Mouse (Mus musculus): ENCODE measurements around the gene Slc1a5.

The Slc1a5 gene

DNA sequence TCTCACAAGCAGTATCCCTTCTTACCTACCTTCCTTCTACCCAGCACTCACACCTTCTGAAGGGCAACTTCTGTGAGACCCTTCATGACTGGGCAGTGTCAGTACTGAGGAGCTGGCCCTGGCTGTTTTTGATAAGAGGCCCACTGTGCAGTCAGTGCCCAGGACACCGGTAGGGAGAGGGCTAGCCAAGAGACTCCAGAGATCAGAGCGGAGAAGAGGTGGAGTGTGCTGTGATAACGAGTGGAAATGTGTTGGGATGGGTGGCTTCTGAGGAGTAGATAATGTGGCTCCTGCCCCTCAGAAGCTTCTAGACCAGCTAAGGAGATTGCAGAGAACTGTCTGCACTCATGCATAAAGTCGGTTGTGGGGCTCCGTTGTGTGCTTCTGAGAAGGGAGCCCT is 38.7 kb downstream of the Slc1a5 start:
- no peak for DNase-seq (ENCODE audit: inconsistent ontology term)

DNA sequence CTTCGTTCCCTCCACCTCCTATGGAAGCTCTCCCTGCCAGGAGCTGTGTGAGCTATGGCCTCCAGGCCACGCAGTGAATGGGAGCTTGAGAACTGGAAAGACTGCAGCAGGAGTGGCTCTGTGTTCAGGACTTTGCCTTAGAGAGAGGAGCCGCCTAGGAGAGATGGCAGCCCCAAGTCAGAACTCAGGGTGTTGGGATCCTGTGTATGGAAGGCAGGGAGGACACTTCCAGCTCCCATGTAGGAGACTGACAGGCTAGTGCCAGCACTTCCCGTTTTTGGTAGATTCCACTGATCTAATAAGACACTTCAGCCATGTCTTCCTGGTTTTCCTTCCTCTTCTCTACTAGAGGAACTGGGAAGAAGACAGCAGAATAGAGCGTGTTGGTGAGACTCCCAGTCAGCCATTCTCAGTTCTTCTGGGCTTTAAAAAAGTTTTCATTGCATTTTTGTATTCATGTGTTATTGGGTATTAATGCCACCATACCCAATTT is 39.2 kb downstream of the Slc1a5 start:
- DNase-seq (ENCODE audit: inconsistent ontology term), result no peak

DNA sequence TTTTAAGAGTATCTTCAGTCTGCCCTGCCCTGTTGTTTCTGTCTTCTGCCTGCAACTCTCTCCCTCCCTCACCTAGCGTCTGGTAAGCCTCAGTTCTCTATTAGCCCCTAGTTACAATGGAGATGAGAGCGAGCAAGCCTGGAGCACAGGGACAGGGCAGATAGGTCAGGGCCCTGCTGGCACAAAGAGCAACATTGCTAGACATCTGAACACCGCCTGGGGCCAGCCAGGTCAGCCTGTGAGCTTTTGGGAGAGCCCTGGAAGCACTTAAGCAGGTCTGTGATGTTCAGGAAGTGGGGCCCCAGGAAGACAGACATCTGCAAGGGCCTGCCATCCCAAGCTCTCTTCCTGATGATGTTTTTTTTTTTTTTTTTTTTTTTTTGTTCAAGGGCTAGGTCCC is 40.0 kb downstream of the Slc1a5 start:
- no peak for DNase-seq (ENCODE audit: inconsistent ontology term)

DNA sequence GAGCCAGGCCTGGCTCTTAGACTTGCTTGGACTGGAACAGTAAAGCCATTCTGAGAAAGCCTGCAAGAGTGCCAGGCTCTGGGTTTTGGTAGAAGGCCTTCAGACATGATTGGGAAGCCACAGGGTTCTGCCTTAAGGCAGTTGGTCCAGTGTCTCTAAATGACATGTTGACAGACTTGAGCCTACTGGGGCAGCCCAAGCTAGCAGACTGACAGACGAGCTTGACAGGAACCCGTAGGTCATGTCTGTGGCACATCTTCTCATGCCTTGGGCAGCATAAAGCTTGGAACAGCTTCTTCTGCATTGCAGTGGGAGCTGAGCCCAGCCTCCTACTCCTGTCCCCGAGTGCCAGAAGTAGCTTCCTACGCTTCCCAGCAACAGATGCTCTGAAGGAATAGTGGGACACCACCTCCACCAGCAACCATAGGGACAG is 40.5 kb downstream of the Slc1a5 start:
- no peak for DNase-seq (ENCODE audit: inconsistent ontology term)

DNA sequence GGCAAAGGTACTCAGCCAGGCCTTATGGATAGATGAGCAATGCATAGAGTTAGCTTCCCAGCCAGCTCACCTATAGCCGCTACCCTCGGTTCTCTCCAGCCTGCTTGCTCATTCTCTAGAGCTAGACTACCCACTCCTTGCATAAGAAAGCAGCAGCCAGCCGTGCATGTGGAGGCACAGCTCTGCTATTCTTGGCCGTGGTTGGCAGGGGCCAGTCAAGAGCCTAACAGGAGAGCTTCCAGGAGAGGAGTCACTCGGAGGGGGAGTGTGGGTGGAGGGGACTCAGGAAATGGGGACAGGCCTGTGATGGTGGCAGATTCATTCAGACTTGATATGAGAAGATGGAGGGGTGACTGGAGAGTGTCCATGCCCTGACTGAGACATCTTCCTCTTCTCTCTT is 42.6 kb downstream of the Slc1a5 start:
- no peak for DNase-seq (ENCODE audit: inconsistent ontology term)

DNA sequence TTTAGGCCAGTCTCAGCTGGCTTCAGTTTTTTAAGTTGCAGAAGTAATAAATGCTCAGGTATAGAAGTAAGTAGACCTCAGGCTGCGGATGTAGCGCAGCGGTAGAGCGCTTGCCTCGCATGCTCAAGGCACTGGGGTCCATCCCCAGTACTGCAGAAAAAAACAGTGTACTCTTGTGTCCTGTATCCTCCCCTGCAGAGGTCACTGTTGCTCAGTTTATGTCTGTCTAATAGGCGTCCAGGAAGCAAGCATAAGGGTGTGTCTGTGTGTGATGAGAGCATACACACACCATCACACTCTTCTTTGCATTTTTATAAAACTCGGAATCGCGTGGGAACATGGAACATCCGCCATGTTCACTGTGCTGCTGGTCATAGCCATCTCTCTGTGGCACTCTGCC is 44.6 kb downstream of the Slc1a5 start:
- no peak for DNase-seq (ENCODE audit: inconsistent ontology term)

DNA sequence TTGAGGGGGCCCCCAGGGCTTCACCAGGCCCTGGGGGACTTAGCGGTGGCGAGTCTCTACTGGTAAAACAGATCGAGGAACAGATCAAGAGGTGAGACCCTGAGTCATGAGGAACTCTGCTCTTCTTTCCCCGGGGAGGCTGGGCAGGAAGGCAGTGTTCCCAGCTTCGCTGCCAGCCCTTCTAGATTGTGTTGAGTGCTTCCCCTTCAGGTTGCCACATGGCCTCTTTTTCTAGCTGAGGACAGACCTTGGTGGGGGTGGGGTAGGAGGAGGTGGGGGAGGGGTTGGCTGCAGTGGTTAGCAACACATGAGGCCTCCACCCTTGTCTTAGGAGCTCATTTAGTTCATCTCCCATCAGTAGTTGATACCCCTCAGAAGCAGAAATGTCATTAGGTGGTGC is 45.4 kb downstream of the Slc1a5 start:
- DNase-seq (ENCODE audit: inconsistent ontology term), result no peak

DNA sequence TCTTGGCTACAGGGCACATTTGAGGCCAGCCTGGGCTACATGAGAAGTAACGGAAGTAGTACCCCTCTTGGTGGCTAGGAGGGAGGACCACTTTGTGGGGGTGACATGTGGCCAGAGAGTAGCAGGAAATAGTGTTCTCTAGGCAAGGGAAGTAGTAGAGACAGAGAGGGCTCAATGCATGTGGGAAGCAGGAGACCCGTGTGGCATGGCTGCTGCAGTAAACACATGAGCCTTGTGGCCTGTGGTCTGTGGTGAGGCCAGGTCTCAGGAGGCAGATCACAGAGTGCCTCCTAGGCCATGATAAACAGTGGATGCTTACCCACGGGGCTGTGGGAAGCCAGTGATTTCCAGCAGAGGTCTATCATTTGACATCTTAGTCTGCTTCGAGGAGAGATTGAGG is 46.1 kb downstream of the Slc1a5 start:
- DNase-seq (ENCODE audit: inconsistent ontology term), result no peak

DNA sequence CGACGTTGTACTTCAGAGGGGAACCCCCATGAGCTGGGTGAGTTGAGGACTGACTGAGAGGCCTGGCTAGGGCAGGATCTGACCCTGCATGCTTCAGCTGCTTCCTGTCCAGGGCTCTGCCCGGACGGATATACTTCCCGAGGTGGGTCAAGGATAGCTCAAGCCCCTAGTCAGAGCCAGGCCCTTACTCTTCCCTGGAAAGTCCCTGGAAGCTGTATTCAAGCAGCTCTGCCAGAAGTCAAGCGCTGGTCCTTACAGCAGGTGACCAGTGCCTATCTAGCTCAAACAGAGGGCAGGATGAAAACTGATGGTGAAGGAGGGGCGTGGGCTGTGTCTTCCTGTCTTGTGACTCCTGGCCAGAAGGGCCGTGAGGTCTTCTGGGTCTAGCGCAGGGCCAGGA is 49.3 kb downstream of the Slc1a5 start:
- DNase-seq (ENCODE audit: inconsistent ontology term), result no peak

DNA sequence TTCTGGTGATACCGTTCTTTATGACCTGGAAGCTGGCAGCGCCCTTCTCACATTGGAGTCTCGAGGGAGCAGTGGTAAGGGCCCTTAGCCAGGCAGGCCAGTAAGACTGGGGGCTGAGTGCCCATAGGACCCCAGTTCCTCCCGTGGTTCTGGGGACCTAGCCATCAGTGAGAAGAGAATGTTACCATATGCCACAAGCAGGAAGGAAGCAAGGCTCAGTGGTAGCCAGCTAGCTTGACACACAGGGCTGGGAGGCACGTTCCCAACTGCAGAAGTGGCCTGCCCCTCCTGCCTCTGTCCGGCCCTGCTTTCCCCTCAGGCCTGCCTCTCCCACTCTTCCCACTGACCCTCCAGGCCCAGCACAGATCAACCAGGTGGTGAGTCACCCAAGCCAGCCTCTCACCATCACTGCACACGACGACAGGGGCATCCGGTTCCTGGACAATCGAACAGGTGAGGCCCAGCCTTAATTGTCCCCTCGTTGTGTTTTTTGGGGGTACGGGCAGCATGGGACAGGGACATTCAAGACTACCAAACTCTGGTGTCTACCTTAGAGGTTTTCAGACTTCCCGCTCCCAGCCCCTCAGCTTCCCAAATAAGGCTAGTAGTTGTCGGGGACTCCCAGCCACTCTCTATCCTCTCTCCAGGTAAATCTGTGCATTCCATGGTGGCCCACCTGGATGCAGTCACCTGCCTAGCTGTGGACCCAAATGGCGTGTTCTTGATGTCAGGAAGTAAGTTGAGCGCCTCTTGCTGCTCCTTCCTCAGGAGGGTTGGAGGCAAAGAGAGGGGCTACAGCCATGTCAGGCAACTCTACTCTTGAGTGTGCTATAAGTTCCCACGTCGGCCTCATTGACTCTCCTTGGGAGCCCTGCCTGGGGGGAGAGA is 57.0 kb downstream of the Slc1a5 start:
- no peak for DNase-seq (ENCODE audit: inconsistent ontology term)

DNA sequence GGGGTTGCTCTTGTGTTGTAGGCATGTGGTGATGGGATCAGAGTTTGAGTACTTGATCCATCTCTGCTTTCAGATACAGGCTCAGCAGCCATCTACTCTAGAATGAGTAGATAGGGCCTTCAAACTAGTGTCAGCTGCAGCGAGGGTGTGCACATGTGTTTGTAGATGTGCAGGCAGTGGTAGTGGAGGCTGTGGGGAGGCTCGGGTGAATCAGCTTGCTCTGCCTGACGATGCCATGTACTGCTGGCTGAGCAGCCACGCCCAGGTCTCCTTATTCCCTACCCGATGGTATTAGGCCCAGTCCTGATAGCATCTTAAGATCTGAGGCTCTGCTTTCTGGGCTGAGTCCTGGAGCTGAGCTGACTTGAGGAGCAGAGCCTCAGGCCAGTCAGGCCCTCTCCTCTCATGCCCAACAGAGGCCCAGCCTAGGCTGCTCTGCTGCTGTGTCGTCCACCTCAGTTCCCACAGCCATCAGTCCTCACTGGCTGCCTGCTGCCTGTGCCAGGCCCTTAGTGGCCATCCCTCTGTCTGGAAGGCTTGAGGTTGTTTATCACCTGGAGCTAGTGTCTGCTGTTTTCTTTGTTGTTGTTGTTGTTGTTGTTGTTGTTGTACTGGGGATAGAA is 57.8 kb downstream of the Slc1a5 start:
- no peak for DNase-seq (ENCODE audit: inconsistent ontology term)

DNA sequence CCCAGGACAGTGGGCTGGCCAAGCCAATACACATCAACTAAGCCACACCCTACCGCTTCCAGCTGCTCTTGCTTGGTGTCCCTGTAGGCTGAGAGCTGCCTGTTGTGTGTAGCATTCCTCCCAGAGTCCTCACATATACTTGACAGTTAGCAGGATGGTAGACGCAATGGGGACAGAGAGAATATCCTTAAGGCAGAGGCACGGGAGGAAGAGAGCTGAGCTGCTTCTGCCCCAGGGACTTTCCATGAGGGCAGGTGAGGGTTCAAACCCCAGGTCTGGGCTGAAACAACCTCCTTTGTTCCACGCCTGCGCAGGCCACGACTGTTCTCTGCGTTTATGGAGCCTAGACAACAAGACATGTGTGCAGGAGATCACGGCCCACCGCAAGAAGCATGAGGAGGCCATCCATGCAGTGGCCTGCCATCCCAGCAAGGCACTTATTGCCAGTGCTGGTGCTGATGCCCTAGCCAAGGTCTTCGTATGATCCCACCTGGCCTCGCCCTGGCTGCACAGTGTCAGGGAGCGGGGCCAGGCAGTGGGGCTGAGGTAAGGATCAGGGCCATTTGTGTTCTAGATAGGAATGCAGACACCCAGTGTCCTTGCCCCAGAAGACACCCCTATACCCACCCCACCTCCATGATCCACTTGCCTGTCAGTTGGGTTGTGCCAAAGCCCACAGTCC is 58.4 kb downstream of the Slc1a5 start:
- no peak for DNase-seq (ENCODE audit: inconsistent ontology term)

DNA sequence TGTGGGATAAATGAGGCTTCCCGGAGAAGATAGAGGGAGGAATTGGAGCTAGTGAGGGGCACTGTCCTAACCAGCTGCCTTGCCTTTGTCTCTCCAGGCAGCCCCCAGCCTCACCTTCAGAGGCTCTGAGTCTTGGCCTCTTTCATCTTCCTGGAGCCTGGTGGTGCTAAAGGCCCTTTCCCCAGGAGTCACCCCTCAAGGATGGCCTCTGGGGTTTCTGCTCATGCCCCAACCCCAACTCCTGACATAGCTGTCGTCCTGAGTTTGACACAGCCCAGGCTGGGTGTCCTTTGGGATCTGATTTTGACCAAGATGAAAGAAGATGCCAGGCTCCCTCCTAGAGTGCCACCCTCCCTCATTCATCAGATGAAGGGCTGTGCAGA is 59.0 kb downstream of the Slc1a5 start:
- no peak for DNase-seq (ENCODE audit: inconsistent ontology term)

DNA sequence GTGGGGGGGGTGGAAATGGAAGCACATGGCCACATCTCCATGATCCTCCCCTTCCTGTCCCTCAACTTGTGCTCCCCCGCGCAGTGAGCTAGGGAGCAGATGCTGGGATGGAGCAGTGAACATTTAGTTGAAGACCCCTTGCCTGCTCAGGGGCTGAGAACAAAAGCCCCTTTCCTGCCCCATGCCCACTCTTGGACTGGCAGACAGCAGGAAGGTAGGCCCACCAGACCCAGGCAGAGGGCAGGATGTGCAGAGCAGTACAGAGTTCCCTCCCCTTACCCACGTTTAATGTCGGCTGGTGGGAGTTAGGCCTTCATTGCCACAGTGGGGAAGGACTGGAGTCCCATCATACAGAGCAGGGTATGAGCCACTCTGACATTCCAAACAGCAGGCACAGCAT is 59.9 kb downstream of the Slc1a5 start:
- DNase-seq (ENCODE audit: inconsistent ontology term), result no peak

DNA sequence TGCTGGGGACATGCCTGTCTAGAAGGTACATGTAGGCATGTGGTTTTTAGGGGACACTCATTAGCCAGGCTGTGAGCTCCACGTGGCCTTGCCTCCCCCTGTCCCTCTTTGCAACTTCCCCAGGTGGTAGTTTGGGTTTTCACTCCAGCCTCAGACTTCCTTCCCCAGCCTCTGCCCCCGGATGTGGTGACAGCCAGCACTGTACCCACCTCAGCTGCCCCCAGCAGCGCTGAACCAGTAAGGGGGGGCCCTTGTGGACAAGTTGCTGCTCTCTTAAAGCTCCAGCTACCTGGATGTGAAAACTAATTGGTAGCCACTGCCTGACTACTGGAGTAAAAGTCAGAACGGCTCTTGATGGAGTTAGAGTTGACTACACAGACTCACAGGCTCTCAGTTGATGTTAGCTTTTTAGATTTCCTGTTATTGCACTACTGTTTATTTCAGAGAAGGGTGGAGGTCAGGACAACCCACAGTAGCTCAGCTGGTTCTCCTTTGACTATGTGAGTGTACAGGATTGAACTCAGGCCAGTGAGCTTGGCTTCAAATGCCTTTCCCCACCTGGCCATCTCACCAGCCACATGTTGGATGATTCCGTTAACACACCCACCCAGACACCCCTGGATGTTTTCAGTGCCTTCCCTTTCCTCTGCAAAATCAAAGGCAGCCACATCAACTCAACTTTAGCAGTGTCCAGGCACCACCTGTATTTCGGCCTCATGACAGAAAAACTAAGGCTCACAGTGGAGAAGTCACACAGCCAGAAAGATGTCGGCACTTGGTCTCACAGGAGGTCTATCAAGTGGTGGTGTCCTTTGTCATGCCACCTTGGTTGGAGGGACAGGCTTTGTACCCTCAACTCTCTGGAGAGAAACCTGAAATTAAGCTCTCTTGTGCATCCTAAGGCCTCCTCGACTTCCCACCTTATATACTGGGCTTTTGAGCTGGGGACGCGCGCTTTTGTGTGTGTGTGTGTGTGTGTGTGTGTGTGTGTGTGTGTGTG is 60.7 kb downstream of the Slc1a5 start:
- peak; percentile 16 for DNase-seq (ENCODE audit: inconsistent ontology term)

DNA sequence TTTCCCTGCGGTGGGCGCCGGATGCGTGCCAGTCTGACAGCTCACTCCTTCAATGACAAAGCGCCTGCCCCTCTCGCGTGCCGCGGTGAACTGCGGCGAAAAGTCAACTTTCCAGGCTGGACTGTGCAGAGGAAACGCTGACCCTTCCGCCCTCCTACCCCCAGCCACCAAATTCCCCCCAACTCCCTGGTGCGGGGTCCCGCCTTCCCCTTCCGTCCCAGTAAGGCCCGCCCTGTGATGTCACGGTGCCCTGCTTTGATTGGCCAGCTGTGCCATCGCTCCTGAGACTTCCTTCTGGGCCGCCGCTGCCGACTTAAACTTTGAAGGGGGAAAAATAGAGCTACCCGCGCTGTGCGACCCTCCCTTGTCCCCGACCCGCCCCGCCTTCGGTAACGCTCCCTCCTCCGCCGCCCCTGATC is 61.5 kb downstream of the Slc1a5 start, which contains the start of gene Prkd2:
Prkd2 (plus strand) TSS at position 258 of the 419 bp plus-strand sequence.
- DNase-seq (ENCODE audit: inconsistent ontology term), result peak; percentile 89

DNA sequence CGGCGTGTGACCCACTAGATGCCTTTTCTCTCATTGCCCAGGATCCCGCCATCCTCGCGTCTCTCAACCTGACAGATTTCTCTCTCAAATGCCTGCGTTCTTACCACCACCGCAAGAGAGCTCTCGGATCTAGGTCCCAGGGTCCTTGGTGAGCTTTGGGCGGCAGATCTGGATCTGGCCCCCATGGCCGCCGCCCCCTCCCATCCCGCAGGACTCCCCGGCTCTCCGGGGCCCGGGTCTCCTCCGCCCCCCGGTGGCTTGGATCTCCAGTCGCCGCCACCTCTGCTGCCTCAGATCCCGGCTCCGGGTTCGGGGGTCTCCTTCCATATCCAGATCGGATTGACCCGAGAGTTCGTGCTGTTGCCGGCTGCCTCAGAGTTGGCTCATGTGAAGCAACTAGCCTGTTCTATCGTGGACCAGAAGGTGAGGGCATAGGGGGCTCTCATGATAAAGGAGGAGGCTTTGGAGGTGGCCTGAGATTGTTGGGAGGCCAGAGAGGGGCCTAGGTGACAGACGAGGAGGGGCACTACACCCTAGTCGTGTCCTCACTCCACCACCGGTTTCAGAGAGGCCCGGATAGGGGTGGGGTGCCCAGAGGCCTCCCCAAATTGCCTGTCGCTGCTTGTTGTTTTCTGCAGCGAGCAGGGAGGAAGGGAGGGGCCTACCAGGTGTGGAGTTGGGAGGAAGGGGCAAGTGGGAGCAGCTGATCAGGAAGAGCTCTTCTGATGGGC is 62.5 kb downstream of the Slc1a5 start:
- peak; percentile 34 for DNase-seq (ENCODE audit: inconsistent ontology term)

DNA sequence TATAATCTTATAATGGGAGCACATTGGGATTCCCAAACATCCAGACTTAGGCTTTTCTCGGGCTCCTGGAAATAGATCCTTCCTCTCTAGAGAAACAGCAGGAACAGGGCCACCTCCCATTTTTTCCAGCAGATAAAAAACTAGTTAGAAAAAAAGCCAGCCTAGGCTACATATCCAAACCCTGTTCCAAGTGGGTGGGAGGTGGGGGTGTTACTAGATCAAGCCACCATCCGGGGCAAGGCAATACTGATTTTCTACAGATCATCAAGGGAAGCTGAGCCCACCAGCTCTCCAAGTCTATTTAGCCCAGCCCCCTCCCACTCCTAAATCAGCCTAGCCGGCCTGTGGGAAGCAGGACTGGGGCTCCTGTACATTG is 63.5 kb downstream of the Slc1a5 start:
- no peak for DNase-seq (ENCODE audit: inconsistent ontology term)

DNA sequence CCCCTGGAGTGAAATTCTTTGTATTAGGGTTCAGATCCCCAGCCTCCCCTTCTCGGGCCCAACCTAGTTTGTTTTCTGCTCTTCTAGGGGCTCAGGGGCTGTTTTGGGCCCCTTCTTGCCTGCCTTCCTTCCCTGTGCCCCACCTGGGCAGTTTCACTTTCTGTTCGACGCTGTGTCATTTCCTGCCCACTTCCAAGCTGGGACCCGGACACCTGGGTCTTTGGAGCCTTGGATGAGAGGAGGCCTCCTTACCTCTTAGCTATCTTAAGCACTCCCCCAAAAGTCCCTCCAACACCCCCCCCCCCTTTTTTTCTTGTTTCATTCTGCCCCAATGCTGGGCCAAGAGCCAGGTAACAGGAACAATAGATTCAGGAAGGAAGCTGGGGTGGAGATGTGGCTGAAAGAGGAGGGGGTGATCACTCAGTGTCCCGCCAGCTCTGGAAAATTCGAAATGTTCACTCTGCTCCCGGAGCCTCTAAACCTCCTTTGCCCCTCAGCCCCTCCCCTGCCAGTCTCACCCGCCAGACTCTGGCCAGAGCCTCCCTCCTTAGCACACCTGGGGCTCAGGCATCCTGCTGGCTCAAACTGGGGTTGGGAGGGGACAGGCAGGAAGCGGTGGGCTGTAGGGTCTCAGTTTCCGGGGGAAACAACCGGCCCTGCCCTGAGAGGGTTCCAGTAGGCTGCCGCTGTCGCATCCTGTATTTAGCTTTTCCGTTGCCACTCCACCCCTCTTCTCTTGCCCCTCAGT is 64.1 kb downstream of the Slc1a5 start:
- DNase-seq (ENCODE audit: inconsistent ontology term), result peak; percentile 12

DNA sequence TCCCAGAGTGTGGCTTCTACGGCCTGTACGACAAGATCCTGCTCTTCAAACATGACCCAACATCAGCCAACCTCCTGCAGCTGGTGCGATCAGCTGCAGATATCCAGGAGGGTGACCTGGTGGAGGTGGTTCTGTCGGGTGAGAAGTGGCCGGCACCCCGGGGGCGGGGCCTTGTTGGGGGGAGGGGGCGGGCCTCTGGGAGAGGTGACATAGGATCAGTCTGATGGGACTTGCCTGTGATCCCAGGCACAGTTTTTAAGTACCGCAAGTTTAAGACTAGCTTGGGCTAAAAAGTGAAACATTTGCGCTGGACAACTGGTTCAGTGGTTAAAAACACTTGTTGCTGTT is 64.7 kb downstream of the Slc1a5 start:
- no peak for DNase-seq (ENCODE audit: inconsistent ontology term)

All from Muller cell, postnatal 12 days (primary cell).